Mouse (Mus musculus) c-Kit-positive CD71-positive TER-119-positive erythroid progenitor cells, embryonic 14.5 days (primary cell): ENCODE measurements around the gene Grm1.

Experiments used
- DNase-seq: peaks from one replicate; pipeline ENCODE4 v3.0.0-alpha.2; 2013; ENCODE audit warnings: low spot score

Gene Grm1

DNA sequence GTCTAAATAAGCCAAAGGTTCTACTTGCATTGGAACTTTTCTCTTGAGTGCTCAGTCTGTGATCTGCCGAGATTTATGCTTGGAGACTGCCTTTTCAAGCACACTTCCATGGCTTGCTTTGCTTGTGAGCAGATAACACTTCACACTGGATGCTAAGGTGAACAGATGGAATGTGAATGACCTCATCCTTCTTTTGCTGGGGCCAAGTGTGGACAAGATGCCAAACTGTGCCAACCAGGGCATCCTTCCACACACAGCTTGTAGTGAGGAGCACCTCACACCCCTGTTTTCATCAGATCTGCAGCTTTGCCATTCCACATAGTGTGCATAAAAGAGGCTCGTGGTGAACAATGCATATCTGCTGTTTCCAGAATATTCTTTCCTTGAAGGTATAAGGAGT lies 371.3 kb downstream of the Grm1 start:
- no peak for DNase-seq

DNA sequence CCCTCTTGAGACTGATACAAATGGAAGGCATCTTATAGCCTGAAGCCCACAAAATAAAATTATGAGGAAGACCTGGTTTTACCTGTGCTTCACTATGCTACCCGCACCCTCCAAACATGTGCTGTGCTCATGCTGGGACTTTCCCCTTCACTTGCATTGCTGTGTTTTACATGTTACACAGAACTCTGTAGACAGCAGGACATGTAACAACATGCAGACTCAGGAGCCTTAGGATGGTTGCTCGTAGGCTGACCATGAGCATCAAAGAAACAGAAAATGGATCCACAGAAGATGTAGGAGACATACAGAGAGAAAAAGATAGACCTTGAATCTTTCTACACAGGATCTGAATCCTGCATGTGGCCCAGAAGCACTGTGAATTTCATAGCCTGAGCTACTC lies 371.8 kb downstream of the Grm1 start:
- DNase-seq = no peak

DNA sequence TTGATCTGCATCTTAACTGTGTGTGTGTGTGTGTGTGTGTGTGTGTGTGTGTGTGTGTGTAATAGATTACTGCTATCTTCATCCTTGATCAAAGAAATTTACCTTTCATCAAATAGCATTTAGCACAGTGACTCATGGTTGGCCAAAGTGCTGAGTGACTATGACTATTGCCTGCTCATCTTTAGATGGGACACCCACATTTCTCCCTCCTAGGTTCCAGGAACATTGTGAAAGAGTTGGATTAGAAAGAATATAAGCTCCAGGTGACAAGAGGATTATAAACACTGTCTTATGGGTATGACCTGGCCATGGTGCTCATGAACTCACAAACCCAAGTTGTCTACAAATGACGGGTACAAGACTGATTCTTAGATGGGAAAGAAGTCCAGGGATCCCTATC lies 374.1 kb downstream of the Grm1 start:
- no peak for DNase-seq

DNA sequence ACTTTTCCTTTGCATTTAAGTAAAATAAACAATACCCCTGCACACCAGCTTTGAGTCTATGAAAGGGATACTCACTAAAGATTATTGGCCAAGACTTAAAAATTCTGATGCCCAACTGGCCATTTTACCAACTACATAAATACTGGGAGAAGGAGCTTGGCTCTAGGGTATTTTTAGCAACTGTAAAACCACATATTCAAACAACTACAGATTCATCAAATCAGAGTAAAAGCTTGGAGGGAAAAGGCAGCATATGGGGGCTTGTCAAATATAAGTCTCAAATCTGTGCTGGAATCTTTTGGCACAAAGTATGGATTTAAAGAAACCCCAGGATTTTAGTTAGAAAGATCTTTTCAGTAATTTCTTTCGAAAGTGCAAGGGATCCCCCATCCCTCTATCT lies 380.8 kb downstream of the Grm1 start:
- no peak for DNase-seq

DNA sequence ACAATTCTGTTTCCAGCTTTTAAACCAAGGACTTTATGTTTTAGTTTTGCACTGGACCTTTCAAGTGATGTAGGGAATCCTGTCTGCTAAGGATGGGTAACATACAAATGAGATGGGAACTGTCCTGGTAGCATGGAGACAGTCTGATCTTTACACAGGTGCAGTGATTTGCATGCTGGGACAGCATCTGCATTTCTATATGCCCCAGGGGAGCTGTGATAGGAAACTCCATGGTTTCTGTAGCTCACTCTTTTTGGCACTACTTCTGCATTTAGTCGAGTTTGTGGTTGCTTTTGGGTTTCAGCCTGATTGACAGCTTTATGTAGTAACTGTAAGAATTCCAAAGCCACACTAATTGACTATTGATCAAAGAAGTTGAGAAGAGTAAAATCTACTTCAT lies 381.3 kb downstream of the Grm1 start:
- no peak for DNase-seq

- no peak for DNase-seq
Observed at GRCm38 (mm10) chr10:10697497-10697896, 384.7 kb downstream of the Grm1 start.

GRCm38 (mm10) chr10:10689668-10690223 lies 392.4 kb downstream of the Grm1 start:
- DNase-seq = no peak

DNA sequence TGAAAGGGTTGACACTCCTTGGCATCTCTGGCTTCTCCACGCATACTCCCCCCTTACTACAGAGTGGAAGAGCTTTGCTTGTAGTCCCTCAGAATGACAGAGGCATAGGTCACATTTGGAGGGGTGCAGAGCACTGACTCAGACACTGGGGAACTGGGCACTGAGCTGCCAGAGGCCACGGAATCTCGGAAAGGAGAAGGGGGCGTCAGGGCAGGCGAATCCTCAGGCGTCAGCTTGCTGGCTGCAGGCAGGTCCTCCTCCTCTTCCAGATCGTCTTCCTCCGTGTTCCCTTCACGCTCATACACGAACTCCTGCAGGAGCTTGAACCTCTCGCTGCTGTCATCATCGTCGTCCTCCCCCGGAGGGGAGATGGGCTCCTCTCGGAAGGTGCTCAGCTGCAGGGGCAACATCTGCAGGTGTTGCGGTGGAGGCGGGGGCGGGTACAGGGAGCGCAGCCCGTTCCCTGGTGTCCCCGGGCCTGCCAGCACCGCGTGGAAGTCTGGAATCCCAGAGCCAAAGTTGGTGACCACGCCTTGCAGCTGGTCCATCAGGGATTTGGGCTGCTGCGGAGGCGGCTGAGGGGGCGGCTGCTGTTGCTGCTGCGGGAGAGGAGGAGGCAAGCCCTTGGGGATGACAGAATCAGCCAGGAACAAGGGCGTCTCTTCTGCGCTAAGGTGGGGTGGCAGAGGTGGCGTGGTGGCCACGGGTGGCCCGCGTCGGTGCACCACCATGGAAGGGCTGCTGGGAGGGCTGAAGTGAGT lies 393.1 kb downstream of the Grm1 start:
- no peak for DNase-seq

- DNase-seq = no peak
Observed at GRCm38 (mm10) chr10:10681048-10681447, 401.1 kb downstream of the Grm1 start, which contains the start of gene Gm10944. Gm10944 (plus strand) TSS chr10:10681348.

GRCm38 (mm10) chr10:10659976-10660375 lies 422.2 kb downstream of the Grm1 start:
- DNase-seq = no peak

DNA sequence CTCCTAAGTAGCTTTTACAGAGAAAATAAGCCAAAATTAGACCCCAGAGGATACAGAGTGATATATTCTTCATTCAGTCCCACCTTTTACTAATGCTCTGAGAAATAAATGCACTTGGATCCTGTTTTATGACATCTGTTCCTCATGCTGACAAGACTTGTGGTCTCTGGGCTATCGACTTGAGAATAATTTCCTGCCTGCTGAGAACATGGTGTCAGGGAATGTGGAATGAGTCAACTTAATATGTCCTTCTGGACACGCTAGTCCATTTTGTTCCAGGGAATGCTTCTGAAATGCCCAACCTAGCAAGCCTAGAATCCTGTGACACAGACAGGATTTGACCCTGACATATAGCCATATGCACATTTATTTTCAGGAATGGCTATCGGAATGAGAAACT lies 423.0 kb downstream of the Grm1 start:
- DNase-seq = no peak

DNA sequence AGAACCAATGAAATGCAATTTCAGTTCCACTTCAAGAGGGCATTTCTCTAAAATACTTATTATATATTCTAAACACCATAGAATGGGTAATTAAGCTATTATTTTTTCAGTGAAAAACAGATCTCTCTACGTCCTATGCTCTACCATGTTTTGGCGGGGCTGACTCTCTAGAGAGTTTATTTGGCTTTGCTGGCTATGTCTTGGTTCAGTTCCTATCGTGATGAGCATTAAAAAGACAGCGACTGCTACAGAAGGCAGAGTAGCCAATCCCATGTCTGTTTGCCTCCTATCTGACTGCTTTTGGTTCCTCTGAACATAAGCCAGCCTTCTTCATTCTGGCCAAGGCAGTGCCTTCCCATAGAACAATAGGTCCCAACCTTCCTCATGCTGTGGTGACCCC lies 425.5 kb downstream of the Grm1 start:
- no peak for DNase-seq

GRCm38 (mm10) chr10:10655991-10656390 lies 426.2 kb downstream of the Grm1 start:
- DNase-seq = no peak
